Mouse (Mus musculus) stomach, embryonic 16.5 days (tissue): ENCODE measurements at regions not wholly inside any gene's neighbourhood (a gene's known extent, or its start where the extent isn't known, plus 50 kb on each side); places are given as distances from the start of the nearest gene placed in this dataset.

Experiments used
- ATAC-seq: fragments of 200-750 bp; cut with Nextera tagmentation; 2 replicates; pipeline ENCODE4 v1.8.0; 2017; ENCODE audit warnings: moderate number of reproducible peaks, moderate TSS enrichment; ENCODE audit not compliant: insufficient read depth, low FRiP score
- H3K27ac ChIP-seq: fragments of 300-500 bp; sonication (generic); 2 replicates; pipeline ENCODE4 v1.5.1; 2014; ENCODE audit warnings: low read length
- H3K27me3 ChIP-seq: fragments of 300-500 bp; sonication (generic); 2 replicates; pipeline ENCODE4 v1.6.1; 2014; ENCODE audit warnings: low read length, control low read depth, mixed read lengths; ENCODE audit not compliant: control insufficient read depth, insufficient read depth
- H3K36me3 ChIP-seq: fragments of 300-500 bp; sonication (generic); 2 replicates; pipeline ENCODE4 v1.6.1; 2014; ENCODE audit warnings: low read length; ENCODE audit not compliant: control insufficient read depth, insufficient read depth
- H3K4me1 ChIP-seq: fragments of 300-500 bp; sonication (generic); 2 replicates; pipeline ENCODE4 v1.6.1; 2014; ENCODE audit warnings: low read length, control low read depth, mixed read lengths; ENCODE audit not compliant: control insufficient read depth, insufficient read depth
- H3K4me2 ChIP-seq: fragments of 300-500 bp; sonication (generic); 2 replicates; pipeline ENCODE4 v1.6.1; 2014; ENCODE audit warnings: low read depth, low read length, mixed read lengths
- H3K4me3 ChIP-seq: fragments of 300-500 bp; sonication (generic); replicated peaks from 2 replicates; pipeline ENCODE4 v1.5.1; 2014; ENCODE audit warnings: mild to moderate bottlenecking, low read length
- H3K9ac ChIP-seq: fragments of 300-500 bp; sonication (generic); 2 replicates; pipeline ENCODE4 v1.6.1; 2014; ENCODE audit warnings: low read length
- H3K9me3 ChIP-seq: fragments of 300-500 bp; sonication (generic); replicated peaks from 2 replicates; pipeline ENCODE4 v1.6.1; 2016; ENCODE audit warnings: low read length, control low read depth; ENCODE audit not compliant: control insufficient read depth
- WGBS: fragments of 180-500 bp; shearing (Covaris S2); extraction: QIAGEN DNeasy Blood & Tissue Kit; methylation state at CpG from one replicate; pipeline ENCODE4 v1.1.7; 2014; 5-methylcytosine and 5-hydroxymethylcytosine counted together

DNA sequence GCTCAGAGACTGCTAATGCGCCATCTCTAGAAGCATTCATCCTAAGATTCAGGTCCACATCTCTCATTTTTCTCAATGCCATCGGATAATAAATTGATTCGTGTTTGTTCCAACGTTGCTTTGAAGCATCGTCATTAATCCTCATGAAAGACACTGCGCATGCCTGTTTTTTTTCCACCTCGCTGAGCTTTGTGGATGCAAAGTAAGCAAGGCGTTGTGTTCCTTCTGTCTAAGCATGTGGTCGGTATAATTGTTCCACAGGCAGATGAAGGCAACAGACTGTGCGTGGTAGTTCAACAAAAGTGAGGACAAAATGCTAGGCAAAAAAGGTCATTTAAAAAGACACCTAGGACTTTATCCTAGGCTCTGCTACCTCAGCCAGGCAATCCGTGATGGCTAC is 223.2 kb downstream of the Gm10260 start:
- 83% methylated on average over 11 of the region's 11 CpGs for WGBS

DNA sequence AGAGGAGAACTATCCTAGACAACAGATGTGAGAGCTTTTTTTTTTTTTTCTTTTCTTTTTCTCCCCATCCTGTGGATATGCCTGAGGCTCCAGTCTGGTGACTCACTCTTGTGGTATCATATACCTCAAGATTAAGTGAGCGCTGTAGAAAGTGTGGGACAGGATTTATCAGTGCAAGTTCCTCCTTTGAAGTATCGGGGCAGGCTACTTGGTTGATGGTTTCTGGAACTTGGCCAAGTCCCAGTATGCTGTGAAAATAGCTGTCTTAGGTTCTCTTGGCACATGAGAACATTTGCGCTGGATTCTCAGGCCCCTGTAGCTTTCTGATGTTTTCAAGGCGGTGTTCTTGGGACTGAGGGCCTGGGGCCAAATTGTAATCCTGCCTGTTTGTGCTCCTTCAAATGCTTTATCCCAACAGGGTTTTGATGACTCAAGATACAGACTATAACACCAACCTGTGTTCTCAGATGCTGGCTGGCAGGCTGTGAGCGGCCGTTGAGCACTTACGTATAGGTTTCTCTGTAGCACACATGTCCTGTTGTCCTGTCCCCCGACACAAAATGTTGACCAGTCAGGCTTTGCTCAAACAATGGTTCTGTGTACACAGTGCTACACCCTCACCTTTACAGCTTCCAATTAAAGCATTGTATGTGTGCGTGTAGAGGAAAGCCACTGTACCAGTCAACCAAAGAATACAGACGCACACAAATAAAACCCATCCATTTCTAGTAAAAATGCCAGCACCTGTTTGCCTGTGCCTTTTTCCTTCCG is 226.4 kb downstream of the Gm10260 start:
- no peaks in the 10 kb centered on the region for H3K27me3 ChIP-seq
- H3K27ac ChIP-seq = peak overlapping the region; percentile 39
- H3K9me3 ChIP-seq = no peaks in the 10 kb centered on the region
- 41% methylated on average over 11 of the region's 11 CpGs for WGBS
- H3K4me1 ChIP-seq = peaks cover 13% of the 10 kb centered on the region
- no peak overlapping the region for H3K4me3 ChIP-seq
- peak; percentile 82; the same call in 1 of the 2 replicates for ATAC-seq
- H3K9ac ChIP-seq = no peak overlapping the region; the same call in 1 of the 2 replicates
- no peaks in the 10 kb centered on the region for H3K36me3 ChIP-seq
- no peak overlapping the region for H3K4me2 ChIP-seq

More for the DNA sequence above, 223.2 kb downstream of the Gm10260 start:
- no peaks in the 10 kb centered on the region for H3K36me3 ChIP-seq
- H3K4me1 ChIP-seq = peaks cover 9% of the 10 kb centered on the region
- H3K4me3 ChIP-seq = no peak overlapping the region
- H3K4me2 ChIP-seq = no peak overlapping the region
- no peak overlapping the region for H3K9ac ChIP-seq
- ATAC-seq = no peak
- H3K9me3 ChIP-seq = no peaks in the 10 kb centered on the region
- H3K27me3 ChIP-seq = no peaks in the 10 kb centered on the region
- H3K27ac ChIP-seq = no peak overlapping the region

- no peak for ATAC-seq
- WGBS = 80% methylated on average over 2 of the region's 2 CpGs
Observed at GRCm38 (mm10) chr13:97531181-97531580, 229.3 kb downstream of the Gm10260 start.

DNA sequence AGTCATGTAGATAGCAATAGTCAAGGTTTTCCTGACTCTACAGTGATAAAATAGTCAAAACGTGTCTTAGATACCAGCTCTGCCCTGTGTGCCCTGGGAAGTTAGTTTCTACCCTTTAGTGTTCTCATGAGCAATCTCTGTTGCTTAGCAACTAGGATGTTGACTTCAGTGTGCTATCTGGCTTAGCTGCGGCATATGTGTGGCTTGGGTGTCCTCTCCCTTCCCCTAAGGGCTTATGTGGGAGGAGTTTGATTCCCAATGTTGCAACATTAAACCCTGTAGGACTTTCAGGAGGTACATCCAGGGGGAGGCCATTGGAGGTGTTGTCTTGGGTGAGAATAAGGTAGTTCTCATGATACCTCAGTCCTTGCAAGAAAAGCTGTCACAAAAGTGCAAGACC is 229.9 kb downstream of the Gm10260 start:
- Histone ChIP-seq H3K4me1 (peaks cover 13% of the 10 kb centered on the region), H3K4me2 (no peak overlapping the region), H3K9ac (no peak overlapping the region), H3K27me3 (no peaks in the 10 kb centered on the region), H3K27ac (no peak overlapping the region), H3K9me3 (peaks cover 3% of the 10 kb centered on the region; the same call in 1 of the 2 replicates), H3K4me3 (no peak overlapping the region), H3K36me3 (no peaks in the 10 kb centered on the region)
- 39% methylated on average over 2 of the region's 2 CpGs for WGBS
- peak; percentile 56; the same call in 1 of the 2 replicates for ATAC-seq

More at GRCm38 (mm10) chr13:97531181-97531580, 229.3 kb downstream of the Gm10260 start:
- peaks cover 13% of the 10 kb centered on the region for H3K4me1 ChIP-seq
- H3K27ac ChIP-seq = no peak overlapping the region
- H3K4me3 ChIP-seq = no peak overlapping the region
- no peaks in the 10 kb centered on the region for H3K27me3 ChIP-seq
- H3K36me3 ChIP-seq = no peaks in the 10 kb centered on the region
- H3K9me3 ChIP-seq = peaks cover 3% of the 10 kb centered on the region; the same call in 1 of the 2 replicates
- H3K9ac ChIP-seq = no peak overlapping the region
- H3K4me2 ChIP-seq = no peak overlapping the region

DNA sequence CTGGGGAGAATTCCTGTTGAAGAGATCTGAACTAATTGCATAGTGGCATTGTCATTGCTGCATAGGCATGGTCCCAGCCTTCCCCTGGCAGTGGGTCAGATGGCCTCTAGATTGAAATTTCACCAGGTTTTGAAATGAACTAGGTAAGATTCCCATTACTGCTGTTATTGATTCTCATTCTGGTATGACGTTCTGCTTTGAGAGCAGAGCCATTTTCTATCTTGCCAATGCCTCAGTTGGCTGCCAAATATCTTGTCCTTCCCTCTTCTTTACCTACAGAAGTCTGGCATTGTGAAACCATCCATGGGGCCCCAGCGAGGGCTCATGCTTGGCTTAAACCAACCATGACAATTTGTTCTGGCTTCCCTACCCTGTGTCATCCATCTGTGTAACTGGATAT is 232.5 kb downstream of the Gm10260 start:
- no peak overlapping the region for H3K9ac ChIP-seq
- no peak overlapping the region for H3K4me2 ChIP-seq
- H3K27me3 ChIP-seq = no peaks in the 10 kb centered on the region
- H3K4me3 ChIP-seq = no peak overlapping the region
- H3K27ac ChIP-seq = no peak overlapping the region
- no peak for ATAC-seq
- H3K36me3 ChIP-seq = no peaks in the 10 kb centered on the region
- peaks cover 3% of the 10 kb centered on the region; the same call in 1 of the 2 replicates for H3K9me3 ChIP-seq
- WGBS = 84% methylated on average over 2 of the region's 2 CpGs
- peaks cover 18% of the 10 kb centered on the region; the same call in 1 of the 2 replicates for H3K4me1 ChIP-seq

DNA sequence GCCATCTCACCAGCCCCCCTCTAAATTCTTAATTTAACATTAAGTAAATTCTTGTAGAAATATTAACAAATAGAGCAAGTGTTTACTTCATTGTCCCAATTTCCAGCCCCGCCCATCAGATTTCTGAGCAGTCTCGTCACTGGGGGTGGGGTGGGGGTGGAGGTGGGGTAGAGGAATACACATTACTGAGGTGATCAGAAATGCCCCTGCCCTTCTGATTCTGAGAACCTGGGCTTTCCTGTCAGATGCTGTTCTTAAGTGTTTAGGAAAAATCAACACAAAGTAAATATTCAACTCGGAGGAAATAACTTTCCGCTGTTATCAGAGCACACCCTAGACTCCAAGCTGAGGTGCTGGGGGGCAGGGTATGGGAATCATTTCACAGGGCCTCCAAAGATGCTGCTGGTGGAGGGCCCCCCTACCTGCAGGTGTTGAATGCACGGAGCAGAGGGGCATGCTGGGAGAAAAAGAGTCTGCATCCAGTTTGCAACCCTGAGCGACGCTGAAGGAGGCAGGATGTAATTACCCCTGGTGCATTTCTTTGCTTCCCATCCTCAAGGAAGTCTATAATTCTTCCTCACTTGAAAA is 235.5 kb downstream of the Gm10260 start:
- Histone ChIP-seq H3K4me1 (peaks cover 13% of the 10 kb centered on the region; the same call in 1 of the 2 replicates), H3K9ac (no peak overlapping the region), H3K36me3 (no peaks in the 10 kb centered on the region), H3K4me2 (no peak overlapping the region), H3K27ac (no peak overlapping the region; the same call in 1 of the 2 replicates), H3K4me3 (no peak overlapping the region), H3K9me3 (peaks cover 3% of the 10 kb centered on the region; the same call in 1 of the 2 replicates), H3K27me3 (no peaks in the 10 kb centered on the region)
- 36% methylated on average over 7 of the region's 7 CpGs for WGBS
- peak; percentile 67 for ATAC-seq

DNA sequence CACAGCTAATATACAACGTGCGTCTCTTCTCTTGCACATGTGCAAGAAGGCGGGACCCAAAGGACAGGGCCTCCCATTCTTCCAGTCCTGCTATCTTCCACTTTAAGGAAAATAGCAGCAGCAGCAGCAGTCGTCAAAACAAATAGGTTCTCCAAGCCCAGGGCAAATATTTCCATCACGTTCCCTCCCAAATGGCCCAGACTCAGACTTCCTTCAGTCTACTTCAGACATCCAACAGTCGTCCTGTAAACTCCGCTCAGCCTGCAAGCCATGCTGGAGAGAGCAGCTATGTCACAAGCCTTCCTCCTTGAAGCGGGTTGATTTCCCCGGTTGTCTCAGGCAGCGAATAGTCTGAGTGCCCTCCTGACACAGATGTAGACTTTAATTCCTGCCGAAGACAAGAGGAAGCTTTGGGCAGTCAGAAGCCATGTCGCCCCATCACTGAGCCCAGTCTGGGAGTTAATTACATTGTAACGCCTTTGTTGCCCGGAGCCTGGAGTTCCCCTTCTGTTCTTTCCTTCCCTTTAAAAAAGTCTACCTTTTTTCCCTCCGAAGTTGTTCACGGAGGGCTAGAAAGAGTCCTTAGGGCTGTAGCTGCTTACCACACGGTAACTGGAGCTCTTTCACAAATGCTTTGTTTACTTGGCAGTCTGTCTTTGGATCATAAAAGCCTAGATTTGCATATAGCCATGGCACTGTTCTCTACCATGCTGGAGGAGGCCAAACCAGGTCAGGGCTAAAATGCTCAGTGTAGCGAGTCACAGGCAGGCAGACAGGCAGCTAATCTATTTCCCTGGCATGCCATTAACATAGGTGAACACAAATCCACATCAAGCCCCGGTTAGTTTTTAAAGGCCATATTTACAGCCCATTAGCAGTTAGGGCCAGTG is 236.7 kb downstream of the Gm10260 start:
- H3K4me3 ChIP-seq = no peak overlapping the region
- no peaks in the 10 kb centered on the region for H3K27me3 ChIP-seq
- H3K27ac ChIP-seq = 0 out of 2 replicates have a peak overlapping the region, but pooled peaks have one; percentile 0
- peaks cover 13% of the 10 kb centered on the region; the same call in 1 of the 2 replicates for H3K4me1 ChIP-seq
- H3K36me3 ChIP-seq = no peaks in the 10 kb centered on the region
- ATAC-seq = no peak
- no peak overlapping the region for H3K4me2 ChIP-seq
- WGBS = 39% methylated on average over 19 of the region's 19 CpGs
- H3K9ac ChIP-seq = no peak overlapping the region
- H3K9me3 ChIP-seq = peaks cover 3% of the 10 kb centered on the region; the same call in 1 of the 2 replicates

- Histone ChIP-seq H3K9me3 (no peaks in the 10 kb centered on the region), H3K9ac (no peak overlapping the region), H3K4me2 (no peak overlapping the region), H3K4me1 (peaks cover 13% of the 10 kb centered on the region; the same call in 1 of the 2 replicates), H3K36me3 (no peaks in the 10 kb centered on the region), H3K4me3 (no peak overlapping the region), H3K27me3 (no peaks in the 10 kb centered on the region), H3K27ac (no peak overlapping the region)
- ATAC-seq = no peak
- 65% methylated on average over 13 of the region's 13 CpGs for WGBS
Observed at GRCm38 (mm10) chr13:97520988-97521547, 239.4 kb downstream of the Gm10260 start.
